Mouse (Mus musculus) midbrain, embryonic 13.5 days (tissue): Measurements from ENCODE around the gene Gse1. TPM values are rescaled to one million over a fixed set of nuclear protein-coding genes. Genes with fewer than 3 reads are reported as not detected.

Source experiments
- ATAC-seq: fragments of 200-750 bp; cut with Nextera tagmentation; 2 replicates; pipeline ENCODE4 v1.8.0; 2017; ENCODE audit warnings: mild to moderate bottlenecking, moderate TSS enrichment, moderate library complexity
- H3K27ac ChIP-seq: fragments of 300-500 bp; sonication (generic); 2 replicates; pipeline ENCODE4 v1.5.1; 2015; ENCODE audit warnings: inconsistent platforms, mild to moderate bottlenecking, moderate library complexity
- H3K27me3 ChIP-seq: fragments of 300-500 bp; sonication (generic); 2 replicates; pipeline ENCODE4 v1.6.1; 2015; ENCODE audit warnings: mild to moderate bottlenecking, inconsistent platforms
- H3K36me3 ChIP-seq: fragments of 300-500 bp; sonication (generic); 2 replicates; pipeline ENCODE4 v1.6.1; 2015; ENCODE audit warnings: mild to moderate bottlenecking, inconsistent platforms
- H3K4me1 ChIP-seq: fragments of 300-500 bp; sonication (generic); replicated peaks from 2 replicates; pipeline ENCODE4 v1.6.1; 2015; ENCODE audit warnings: inconsistent platforms
- H3K4me2 ChIP-seq: fragments of 300-500 bp; sonication (generic); replicated peaks from 2 replicates; pipeline ENCODE4 v1.6.1; 2015; ENCODE audit warnings: moderate library complexity, mild to moderate bottlenecking, inconsistent platforms
- H3K4me3 ChIP-seq: fragments of 300-500 bp; sonication (generic); replicated peaks from 2 replicates; pipeline ENCODE4 v1.5.1; 2015; ENCODE audit warnings: mild to moderate bottlenecking, inconsistent platforms
- H3K9ac ChIP-seq: fragments of 300-500 bp; sonication (generic); replicated peaks from 2 replicates; pipeline ENCODE4 v1.6.1; 2015; ENCODE audit warnings: mild to moderate bottlenecking, inconsistent platforms
- H3K9me3 ChIP-seq: fragments of 300-500 bp; sonication (generic); 2 replicates; pipeline ENCODE4 v1.6.1; 2016; ENCODE audit warnings: mild to moderate bottlenecking, inconsistent platforms
- WGBS: fragments of 180-500 bp; shearing (Covaris S2); methylation state at CpG from one replicate; pipeline ENCODE4 v1.1.7; 2015; 5-methylcytosine and 5-hydroxymethylcytosine counted together
- polyA plus RNA-seq: library from polyadenylated mRNA; unstranded; fragments of >200 nt; fragmentation: Nextera tagmentation; extraction: Ambion mirVana; gene quantifications from 2 replicates; pipeline ENCODE4 v1.2.1, GENCODE M21; 2015

Gse1 gene
- polyA plus RNA-seq, 1 experiment from 2014 or later, result 22.5 TPM

DNA sequence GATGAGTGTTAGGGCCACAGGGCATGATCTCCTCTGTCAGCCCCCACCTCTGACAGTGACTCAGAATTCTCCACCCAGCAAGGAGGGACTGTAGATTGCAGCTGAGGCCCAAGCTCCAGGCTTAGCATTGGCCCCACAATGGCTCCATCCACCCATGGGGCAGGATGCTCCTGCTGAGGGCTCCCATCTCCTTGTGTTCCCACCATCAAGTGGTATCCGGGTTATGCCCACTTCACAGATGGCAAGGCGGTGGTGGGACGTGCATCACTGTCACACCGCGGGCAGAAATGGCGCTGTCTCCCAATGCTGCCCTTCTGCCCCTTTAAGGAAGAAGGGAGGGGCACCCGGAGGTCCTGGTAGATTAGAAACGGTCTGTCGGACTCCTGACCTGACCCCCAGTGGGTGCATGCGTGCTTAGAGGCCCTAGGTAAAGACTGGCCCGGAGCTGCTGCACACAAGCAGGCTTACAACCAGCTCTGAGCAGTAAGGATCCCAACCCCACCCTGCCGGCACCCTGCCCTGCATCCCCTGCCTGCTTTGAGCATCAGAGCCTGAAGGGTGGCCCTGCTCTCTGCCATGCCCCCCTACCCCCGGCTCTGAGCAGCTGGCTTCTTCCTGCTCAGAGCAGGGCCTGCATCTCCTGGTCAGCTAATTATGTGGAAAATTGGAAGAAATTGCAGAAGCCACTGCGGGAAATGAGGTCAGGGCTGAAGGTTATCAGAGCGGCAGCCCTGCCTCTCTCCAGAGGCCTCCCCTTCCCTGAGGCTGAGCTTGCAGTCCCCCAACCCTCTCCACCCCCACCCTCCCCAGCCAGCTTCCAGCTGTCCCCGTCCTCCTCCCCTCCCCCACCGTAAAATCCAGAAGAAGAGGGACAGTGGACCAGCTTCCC, 67.0 kb downstream of the Gse1 start:
- Histone ChIP-seq H3K4me2 (peak overlapping the region; percentile 12), H3K4me3 (no peak overlapping the region), H3K9me3 (no peaks in the 10 kb centered on the region), H3K36me3 (no peaks in the 10 kb centered on the region), H3K27ac (peak overlapping the region; percentile 89), H3K9ac (peak overlapping the region; percentile 25; the same call in 1 of the 2 replicates), H3K27me3 (no peaks in the 10 kb centered on the region; the same call in 1 of the 2 replicates), H3K4me1 (peaks cover 96% of the 10 kb centered on the region)
- WGBS, result 19% methylated on average over 17 of the region's 17 CpGs
- peak; percentile 44 for ATAC-seq

DNA sequence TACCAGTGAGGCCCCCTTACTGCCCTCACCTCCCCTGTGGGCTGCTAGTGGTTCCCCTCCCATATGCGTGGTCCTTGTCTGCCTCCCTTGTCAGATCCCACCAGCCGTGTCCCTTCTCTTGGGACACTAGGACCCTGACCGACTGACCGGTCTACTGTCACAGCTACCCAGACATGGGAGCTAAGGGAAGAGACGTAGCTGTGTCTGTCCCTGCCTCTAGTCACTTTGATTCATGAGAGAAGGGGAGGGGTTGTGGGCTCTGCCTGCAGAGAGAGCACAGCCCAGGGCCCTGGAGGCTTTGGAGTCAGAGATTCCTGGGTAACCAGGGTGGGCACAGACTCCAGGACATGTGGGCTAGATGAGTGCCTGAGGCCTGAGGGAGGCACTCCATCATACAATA, 68.7 kb downstream of the Gse1 start:
- WGBS, result 33% methylated on average over 5 of the region's 5 CpGs
- Histone ChIP-seq H3K4me1 (peaks cover 92% of the 10 kb centered on the region), H3K9me3 (no peaks in the 10 kb centered on the region), H3K27ac (peak overlapping the region; percentile 89), H3K4me3 (no peak overlapping the region), H3K36me3 (no peaks in the 10 kb centered on the region), H3K27me3 (no peaks in the 10 kb centered on the region; the same call in none of the 2 replicates), H3K9ac (peak overlapping the region; percentile 44), H3K4me2 (no peak overlapping the region)
- no peak for ATAC-seq

DNA sequence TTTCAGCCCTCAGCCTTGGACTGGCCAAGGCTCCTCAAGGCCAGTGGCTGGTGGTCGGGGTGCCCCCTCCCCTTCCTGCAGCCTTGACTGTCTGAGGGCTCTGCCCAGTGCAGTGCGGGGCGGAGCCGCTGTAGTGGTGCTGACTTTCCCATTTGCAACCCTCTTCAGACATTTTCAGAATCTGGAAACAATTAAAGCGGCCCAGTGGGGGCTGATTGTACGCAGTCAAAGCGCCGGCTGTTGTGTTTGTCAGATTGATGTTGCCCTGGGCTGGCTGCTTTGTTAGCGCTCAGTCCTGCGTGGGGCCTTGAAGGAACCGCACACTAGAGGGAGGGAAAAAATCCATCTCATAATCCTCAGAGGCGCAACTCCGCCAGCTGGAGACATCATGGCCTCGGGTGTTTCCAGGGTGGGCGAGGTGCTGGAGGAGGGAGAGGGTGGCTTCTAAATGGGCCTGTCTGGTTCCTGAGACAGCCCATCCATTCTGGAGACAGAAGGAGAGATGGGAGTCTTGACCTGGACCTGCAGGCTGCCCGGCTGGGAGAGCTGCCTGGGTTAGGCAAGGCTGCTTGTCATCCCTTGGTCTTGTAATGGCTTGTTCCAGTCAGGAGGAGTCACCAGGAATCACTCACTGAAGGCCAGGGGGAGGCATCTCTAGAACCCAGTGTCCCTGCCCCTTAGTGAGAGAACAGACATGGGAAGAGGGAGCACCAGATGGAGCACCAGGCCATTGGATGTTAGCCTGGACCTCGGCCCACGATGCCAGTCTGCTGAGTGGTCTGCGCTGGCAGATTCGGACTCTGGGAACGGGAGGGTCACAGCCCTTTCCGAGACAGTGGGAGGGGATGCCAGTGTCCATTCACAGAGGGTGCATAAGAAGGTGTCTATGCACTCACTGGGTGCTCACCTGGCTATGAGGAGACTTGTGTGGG, 70.6 kb downstream of the Gse1 start:
- WGBS, result 27% methylated on average over 22 of the region's 22 CpGs
- peak; percentile 54 for ATAC-seq
- no peaks in the 10 kb centered on the region for H3K36me3 ChIP-seq
- peaks cover 88% of the 10 kb centered on the region for H3K4me1 ChIP-seq
- no peaks in the 10 kb centered on the region for H3K9me3 ChIP-seq
- peak overlapping the region; percentile 91 for H3K27ac ChIP-seq
- H3K4me2 ChIP-seq, result peak overlapping the region; percentile 0; the same call in 1 of the 2 replicates
- peak overlapping the region; percentile 36; the same call in 1 of the 2 replicates for H3K9ac ChIP-seq
- H3K4me3 ChIP-seq, result no peak overlapping the region
- H3K27me3 ChIP-seq, result peaks cover 9% of the 10 kb centered on the region

DNA sequence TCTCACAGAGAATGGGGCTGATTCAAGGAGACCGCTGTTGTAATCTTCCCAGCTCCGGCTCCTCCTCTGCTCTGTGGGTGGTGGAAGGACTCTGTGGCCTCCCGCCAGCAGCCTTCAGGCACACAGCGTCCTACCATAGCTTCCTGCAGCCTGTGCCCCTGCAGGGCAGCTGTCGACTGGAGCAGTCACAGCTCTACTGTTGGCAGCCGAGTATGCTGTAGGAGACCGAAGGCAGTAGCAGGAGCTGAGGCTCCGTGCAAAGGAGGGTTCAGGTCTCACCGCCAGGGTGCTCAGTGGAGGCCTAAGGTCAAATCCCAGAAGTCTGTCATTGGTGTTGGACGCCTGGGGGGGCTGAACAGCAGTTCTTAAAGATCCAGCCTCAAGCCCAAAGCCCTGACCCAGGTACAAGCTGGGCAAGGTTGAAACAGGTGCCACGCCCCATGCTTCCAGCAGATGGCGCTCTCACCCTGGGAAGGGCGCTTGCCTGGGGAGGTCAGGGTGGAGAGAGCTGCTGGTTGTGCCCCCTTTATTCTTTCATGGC, 72.4 kb downstream of the Gse1 start:
- H3K9ac ChIP-seq, result no peak overlapping the region

DNA sequence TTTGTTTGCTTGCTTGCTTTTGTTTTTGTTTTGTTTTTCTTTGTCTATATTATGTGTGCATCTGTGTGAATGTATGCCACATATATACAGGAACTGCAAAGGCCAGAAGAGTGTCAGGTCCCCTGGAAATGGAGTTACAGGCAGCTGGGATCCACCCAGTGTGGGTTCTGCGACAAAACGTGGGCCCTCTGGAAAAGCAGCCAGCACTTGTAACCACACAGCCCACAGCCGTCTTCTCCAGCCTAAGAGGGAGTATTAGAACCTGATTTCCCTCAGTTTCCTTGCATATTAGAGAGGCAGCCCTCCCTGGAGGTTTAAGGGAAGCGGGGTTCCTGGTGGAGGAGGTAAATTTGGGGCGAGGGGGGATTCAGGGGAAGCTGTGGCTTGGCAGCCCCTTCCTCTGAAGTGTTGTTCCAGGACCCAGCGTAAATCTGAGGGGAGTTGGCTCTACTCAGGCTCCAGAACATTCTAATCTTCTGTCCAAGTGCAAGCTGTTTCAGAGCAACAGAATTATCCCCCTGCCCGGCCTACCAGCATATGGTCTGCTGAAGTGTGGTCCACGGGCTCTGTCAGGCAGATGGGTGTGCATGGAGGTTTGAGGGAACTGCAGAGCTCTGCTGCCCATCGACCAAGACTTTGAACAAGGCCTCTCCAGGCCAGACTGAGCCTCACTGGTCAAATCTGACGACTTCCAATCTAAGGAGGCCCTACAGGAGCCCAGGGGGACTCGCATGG, 74.9 kb downstream of the Gse1 start:
- 61% methylated on average over 11 of the region's 11 CpGs for WGBS
- Histone ChIP-seq H3K4me2 (no peak overlapping the region), H3K4me1 (peaks cover 83% of the 10 kb centered on the region), H3K27ac (peak overlapping the region; percentile 61), H3K4me3 (no peak overlapping the region), H3K9ac (0 out of 2 replicates have a peak overlapping the region, but pooled peaks have one; percentile 36), H3K27me3 (peaks cover 18% of the 10 kb centered on the region), H3K9me3 (no peaks in the 10 kb centered on the region), H3K36me3 (no peaks in the 10 kb centered on the region)
- ATAC-seq, result no peak

More for the DNA sequence above, 72.4 kb downstream of the Gse1 start:
- Histone ChIP-seq H3K4me2 (peak overlapping the region; percentile 23; the same call in 1 of the 2 replicates), H3K4me3 (no peak overlapping the region), H3K9me3 (no peaks in the 10 kb centered on the region), H3K4me1 (peaks cover 82% of the 10 kb centered on the region), H3K27ac (peak overlapping the region; percentile 78), H3K27me3 (peaks cover 12% of the 10 kb centered on the region), H3K36me3 (no peaks in the 10 kb centered on the region)
- WGBS, result 4% methylated on average over 13 of the region's 13 CpGs
- ATAC-seq, result peak; percentile 55

DNA sequence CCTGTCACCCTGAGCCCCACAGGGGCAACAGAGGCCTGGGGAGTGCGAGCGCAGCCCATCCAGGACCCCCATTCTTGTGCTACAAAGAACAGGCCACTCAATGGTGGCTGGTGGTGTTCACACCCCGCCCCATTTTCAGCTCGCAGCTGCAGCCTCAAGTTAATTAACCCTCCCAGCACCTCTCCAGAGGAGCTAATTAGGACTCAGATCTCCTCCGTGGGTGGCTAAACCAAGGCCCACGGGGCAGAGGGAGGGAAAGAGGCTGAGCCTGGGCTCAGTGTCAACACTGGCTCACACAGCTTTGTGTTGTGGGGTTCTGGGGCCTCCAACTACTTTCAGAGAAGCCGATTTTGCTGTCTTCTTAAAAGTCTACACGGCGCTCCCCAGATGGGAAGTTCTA, 75.8 kb downstream of the Gse1 start:
- ATAC-seq, result no peak
- no peaks in the 10 kb centered on the region for H3K9me3 ChIP-seq
- peaks cover 18% of the 10 kb centered on the region for H3K27me3 ChIP-seq
- H3K4me2 ChIP-seq, result no peak overlapping the region
- no peaks in the 10 kb centered on the region for H3K36me3 ChIP-seq
- H3K27ac ChIP-seq, result peak overlapping the region; percentile 61
- peaks cover 83% of the 10 kb centered on the region for H3K4me1 ChIP-seq
- no peak overlapping the region for H3K4me3 ChIP-seq
- WGBS, result 11% methylated on average over 9 of the region's 9 CpGs
- peak overlapping the region; percentile 36; the same call in 1 of the 2 replicates for H3K9ac ChIP-seq

DNA sequence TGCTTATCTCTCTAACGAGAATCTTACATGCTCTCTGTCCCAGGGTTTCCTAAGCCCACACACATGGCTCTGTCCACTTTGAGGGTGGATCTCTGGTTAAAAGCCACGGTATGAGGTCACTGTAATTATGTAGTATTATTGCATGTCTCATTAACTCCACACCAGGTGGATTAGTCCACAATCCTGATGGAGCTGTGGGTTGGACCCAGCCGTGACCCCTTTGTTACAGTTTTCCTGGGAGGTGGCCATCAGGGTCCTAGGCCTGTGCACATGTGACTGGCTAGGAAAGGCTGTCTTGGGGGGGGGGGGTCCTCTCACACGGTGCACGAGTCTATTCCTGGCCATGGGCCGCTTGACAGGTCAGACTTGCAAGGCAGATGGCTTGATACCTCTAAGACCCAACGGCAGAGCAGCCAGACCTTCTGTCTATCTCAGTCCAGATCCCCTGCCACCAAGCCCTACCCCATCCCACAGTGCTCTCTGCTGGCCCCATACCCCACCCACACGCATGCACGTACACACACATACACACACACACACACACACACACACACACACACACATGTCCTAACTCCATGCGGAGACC, 77.6 kb downstream of the Gse1 start:
- no peak for ATAC-seq
- no peak overlapping the region for H3K4me2 ChIP-seq
- H3K27me3 ChIP-seq, result peaks cover 30% of the 10 kb centered on the region
- 71% methylated on average over 10 of the region's 10 CpGs for WGBS
- no peak overlapping the region for H3K4me3 ChIP-seq
- no peaks in the 10 kb centered on the region for H3K9me3 ChIP-seq
- no peaks in the 10 kb centered on the region for H3K36me3 ChIP-seq
- H3K4me1 ChIP-seq, result peaks cover 86% of the 10 kb centered on the region
- H3K9ac ChIP-seq, result no peak overlapping the region
- H3K27ac ChIP-seq, result peak overlapping the region; percentile 7; the same call in 1 of the 2 replicates

DNA sequence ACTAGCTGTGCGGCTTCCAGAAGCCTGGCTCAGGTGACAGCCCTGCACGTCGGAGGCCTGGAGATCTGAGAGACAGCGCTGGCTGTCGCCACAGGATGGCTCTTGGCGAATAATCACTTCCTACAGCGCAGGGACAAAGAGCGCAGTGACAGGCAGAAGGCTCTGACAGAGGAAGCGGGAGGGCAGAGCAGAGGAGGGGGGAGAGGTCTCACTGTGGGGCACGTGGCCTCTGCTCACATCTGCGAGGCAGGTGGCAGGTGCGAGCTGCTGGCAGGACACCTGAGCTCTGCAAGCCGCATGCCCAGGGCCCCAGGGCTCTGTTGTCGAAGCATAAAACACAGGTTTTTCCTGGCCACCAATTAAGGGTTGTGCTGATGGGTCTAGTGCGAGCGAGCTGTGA, 78.8 kb downstream of the Gse1 start:
- H3K9ac ChIP-seq, result peak overlapping the region; percentile 37; the same call in 1 of the 2 replicates
- H3K4me3 ChIP-seq, result no peak overlapping the region
- 2% methylated on average over 16 of the region's 16 CpGs for WGBS
- peak overlapping the region; percentile 85 for H3K27ac ChIP-seq
- peaks cover 39% of the 10 kb centered on the region for H3K27me3 ChIP-seq
- no peaks in the 10 kb centered on the region for H3K9me3 ChIP-seq
- peaks cover 86% of the 10 kb centered on the region for H3K4me1 ChIP-seq
- H3K4me2 ChIP-seq, result no peak overlapping the region
- peak; percentile 64 for ATAC-seq
- H3K36me3 ChIP-seq, result no peaks in the 10 kb centered on the region

DNA sequence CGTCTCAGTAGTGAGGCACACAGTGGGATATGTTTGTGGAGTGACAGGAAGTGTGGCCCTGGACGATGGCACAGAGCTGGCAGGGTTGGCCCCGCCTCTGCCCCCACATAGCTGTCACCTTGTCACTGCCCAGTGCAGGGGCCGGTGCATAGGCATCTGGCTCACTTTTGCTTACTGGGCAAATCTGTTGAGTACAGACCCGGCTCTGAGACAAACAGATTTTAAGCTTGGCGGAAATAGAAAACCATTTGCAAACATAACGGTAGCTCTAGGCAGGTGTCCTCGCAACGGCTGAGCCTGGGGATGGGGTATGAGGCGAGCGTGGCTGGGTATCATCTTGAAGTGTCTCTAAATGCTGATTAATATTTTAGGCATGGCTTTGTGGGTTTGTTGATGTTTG, 79.3 kb downstream of the Gse1 start:
- no peak overlapping the region; the same call in 1 of the 2 replicates for H3K9ac ChIP-seq
- H3K4me1 ChIP-seq, result peaks cover 87% of the 10 kb centered on the region
- peaks cover 40% of the 10 kb centered on the region for H3K27me3 ChIP-seq
- ATAC-seq, result peak; percentile 7
- H3K4me2 ChIP-seq, result no peak overlapping the region
- H3K4me3 ChIP-seq, result no peak overlapping the region
- no peaks in the 10 kb centered on the region for H3K9me3 ChIP-seq
- no peaks in the 10 kb centered on the region for H3K36me3 ChIP-seq
- 38% methylated on average over 11 of the region's 11 CpGs for WGBS
- H3K27ac ChIP-seq, result peak overlapping the region; percentile 85

DNA sequence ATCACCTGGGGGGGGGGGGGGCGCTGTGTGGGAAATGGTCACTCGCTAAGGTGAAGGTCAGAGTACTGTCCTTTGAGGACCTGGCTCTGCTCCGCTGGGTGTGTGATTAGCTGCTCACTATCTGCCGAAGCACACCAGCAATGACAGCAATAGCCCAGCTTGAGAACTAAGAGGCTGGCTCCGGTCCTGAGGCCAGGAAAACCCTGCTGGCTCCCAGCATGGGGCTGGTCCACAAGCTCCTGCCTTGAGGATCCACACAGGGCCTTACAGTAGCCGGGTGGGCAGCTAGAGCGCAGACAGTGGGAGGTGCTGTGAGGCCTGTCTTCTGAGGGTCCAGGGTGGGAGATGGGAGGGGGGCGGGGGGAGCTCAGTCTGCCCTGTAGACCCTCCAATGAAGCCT, 79.9 kb downstream of the Gse1 start:
- WGBS, result 28% methylated on average over 8 of the region's 8 CpGs

DNA sequence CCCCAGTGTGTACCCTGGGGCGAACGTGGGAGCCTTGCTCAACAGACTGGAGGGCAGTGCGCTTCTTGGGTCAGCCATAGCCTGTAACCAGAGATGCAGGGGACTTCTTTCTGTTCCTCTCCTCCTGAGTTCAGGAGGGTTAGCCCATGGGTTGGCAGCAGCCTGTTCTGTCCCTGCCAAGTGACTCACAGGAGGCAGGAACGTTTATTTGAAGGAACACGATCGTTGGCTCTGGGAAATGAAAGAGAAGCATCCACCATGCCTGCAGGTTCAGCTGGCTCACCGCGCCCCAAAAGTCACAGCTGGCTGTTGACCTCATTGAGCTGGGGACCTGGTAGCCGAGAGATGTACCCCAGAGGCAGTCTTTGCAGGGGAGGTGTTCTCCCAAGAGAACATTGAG, 80.3 kb downstream of the Gse1 start:
- no peak overlapping the region for H3K4me2 ChIP-seq
- no peaks in the 10 kb centered on the region for H3K36me3 ChIP-seq
- WGBS, result 39% methylated on average over 9 of the region's 9 CpGs
- no peak overlapping the region; the same call in 1 of the 2 replicates for H3K9ac ChIP-seq
- H3K4me1 ChIP-seq, result peaks cover 78% of the 10 kb centered on the region
- no peak for ATAC-seq
- peak overlapping the region; percentile 85 for H3K27ac ChIP-seq
- no peak overlapping the region for H3K4me3 ChIP-seq
- H3K9me3 ChIP-seq, result no peaks in the 10 kb centered on the region
- peaks cover 38% of the 10 kb centered on the region for H3K27me3 ChIP-seq

More for the DNA sequence above, 79.9 kb downstream of the Gse1 start:
- no peak overlapping the region for H3K9ac ChIP-seq
- H3K27ac ChIP-seq, result peak overlapping the region; percentile 85
- H3K4me2 ChIP-seq, result no peak overlapping the region
- H3K4me3 ChIP-seq, result no peak overlapping the region
- H3K27me3 ChIP-seq, result peaks cover 40% of the 10 kb centered on the region
- H3K36me3 ChIP-seq, result no peaks in the 10 kb centered on the region
- no peak for ATAC-seq
- H3K9me3 ChIP-seq, result no peaks in the 10 kb centered on the region
- peaks cover 82% of the 10 kb centered on the region for H3K4me1 ChIP-seq
